Mouse (Mus musculus) layer of hippocampus, adult 8-10 months (tissue): ENCODE results near the gene Fam71e2. TPM values are rescaled to one million over a fixed set of nuclear protein-coding genes. Genes with fewer than 3 reads are reported as not detected.
"Not testable (repeated sequence)": the region's sequence is repeated elsewhere in the genome, so short reads cannot be mapped to it uniquely, and the experiment has no call there.

Experiments
- DNase-seq, 2 experiments: peaks; one replicate each; pipeline ENCODE4 v3.0.0; 2022; ENCODE audit warnings: low spot score in 2 of 2
- total RNA-seq, 4 experiments: library from RNA; stranded (reverse); gene quantifications; 2 replicates each; pipeline ENCODE4 v1.2.4; 2022

Fam71e2 gene
- total RNA-seq = not detected

DNA sequence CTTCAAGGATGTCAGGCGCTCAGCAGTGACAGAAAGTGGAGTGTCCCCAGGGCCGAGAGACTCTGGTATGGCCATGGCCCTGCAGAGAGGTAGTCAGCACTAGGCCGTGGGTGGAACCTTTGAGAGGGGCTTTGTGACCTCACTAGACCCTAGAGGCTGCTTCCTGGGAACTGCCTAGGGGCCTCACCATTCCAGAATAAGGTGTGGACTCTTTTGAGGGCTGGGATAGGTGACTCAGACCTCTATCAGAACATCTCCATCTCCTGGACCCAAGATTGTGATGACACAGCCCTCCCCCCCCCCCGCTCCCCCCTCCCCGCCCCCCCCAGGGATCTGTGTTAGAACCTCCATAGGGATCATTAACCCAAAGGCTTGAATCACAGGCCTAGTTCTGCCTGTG is at the start of gene Fam71e2:
Gene Fam71e2, minus strand, starts transcription at position 101 of the 400 bp plus-strand sequence.
- DNase-seq = no peak

DNA sequence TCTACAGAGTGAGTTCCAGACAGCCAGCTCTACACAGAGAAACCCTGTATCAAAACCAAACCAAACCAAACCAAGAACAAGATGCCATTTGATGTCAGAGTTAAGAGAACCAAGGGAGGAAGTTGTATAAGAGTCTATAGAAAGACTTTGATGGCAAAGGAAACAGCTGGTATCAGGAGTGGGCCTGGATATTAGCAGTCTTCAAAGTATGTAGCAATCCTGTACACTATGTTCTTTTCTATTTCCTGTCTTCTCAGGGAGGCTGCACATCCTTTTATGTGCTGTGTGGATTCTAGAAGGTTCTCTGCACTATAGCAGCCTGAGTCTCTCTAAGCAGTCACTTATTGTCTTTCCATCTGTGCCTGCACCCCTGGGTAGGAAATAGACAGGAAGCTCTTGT is 45.5 kb upstream of the Fam71e2 start:
- DNase-seq = no peak

- no peak for DNase-seq
Observed at GRCm38 (mm10) chr7:4813105-4813791, 42.1 kb upstream of the Fam71e2 start.

DNA sequence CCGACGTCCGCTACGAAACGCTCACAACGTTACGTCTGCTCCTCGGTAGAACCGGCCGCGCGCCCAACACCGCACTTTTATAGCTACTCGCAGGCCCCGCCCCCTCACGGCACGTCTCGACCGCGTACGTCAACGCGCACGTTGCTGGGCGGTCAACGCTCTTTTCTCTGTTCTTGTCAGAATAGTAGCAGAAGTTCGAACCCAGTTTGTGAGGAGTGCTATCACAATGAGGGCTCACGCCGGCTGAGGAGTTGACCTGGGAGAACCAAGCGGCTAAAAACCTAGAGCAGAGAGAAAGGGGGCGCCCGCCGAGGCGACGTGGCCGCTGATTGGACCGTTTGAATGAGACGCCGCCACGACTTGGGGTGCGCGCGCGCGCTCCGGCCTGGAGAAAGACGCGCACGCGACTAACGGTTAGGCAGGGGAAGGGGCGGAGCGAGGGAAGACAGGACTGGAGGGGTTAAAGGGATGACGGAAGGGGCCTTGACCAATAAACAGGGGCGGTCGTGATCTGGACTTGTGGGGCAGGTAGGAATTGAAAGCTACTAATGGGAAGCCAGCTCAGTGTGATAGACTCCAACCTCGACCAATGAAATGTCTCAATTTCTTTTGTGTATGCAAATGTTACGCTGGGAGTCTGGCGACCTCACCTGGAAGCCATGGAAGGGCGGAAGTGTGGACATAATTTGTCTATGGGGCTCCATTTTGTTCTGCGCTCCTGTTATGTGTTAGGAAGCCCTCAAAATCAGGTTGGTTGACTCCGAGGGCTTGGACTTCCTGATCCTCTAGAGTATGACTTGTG is 41.4 kb upstream of the Fam71e2 start, which contains the start of gene Ube2s:
Gene Ube2s, minus strand, starts transcription at position 288 of the 802 bp plus-strand sequence.
- peak; percentile 98 to 99 for DNase-seq

GRCm38 (mm10) chr7:4811842-4812302 is 40.8 kb upstream of the Fam71e2 start:
- peak in 1 of 2 experiments; percentile 49 for DNase-seq

GRCm38 (mm10) chr7:4811131-4811530 is 40.0 kb upstream of the Fam71e2 start:
- not testable (repeated sequence) for DNase-seq

DNA sequence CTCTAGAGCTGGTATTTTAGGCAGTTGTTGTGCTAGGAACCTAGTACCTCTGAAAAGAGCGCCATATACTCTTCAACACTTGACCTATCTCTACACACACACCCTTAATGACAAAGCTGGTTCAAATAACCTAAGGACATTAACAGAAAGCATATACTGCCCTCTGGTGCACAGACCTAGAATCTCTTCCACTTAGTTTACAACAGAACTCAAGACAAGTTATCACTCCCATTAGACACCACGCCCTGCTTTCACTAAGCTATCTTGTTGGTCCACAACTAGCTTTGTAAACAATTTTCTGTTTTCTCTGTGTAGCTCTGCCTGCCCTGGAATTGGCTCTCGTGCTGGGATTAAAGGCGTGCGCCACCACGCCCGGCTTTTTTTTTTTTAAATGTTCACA is 35.6 kb upstream of the Fam71e2 start:
- no peak for DNase-seq

- DNase-seq = no peak
Observed at GRCm38 (mm10) chr7:4802247-4802646, 31.1 kb upstream of the Fam71e2 start.

DNA sequence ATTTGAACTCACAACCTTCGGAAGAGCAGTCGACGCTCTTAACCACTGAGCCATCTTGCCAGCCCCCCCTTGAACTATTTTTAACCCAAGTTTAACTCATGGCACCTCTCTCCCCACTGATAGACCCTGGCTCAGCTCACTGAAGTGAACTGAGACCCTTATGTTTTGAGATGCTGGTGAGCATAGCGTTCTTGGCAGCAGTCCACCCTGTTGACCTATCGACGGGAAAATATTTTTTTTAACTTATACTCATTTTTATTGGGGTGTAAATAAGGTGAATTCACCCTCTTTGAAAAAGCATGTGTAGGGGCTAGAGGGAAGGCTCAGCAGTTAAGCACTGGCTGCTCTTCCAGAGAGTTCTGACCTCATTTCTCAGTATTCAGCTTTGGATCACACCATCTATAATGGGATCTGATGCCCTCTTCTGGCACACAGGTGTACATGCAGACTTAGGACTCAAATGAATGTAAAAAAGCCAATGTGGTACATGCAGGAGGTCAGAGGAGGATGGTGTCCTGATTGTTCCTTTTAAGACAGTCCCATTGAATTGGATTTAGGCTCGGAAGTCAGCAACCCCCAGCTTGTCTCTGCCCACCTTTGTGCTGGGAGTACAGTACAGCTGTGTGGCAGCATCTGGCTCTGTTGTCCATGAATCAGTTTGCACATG is 24.8 kb upstream of the Fam71e2 start:
- DNase-seq = no peak

DNA sequence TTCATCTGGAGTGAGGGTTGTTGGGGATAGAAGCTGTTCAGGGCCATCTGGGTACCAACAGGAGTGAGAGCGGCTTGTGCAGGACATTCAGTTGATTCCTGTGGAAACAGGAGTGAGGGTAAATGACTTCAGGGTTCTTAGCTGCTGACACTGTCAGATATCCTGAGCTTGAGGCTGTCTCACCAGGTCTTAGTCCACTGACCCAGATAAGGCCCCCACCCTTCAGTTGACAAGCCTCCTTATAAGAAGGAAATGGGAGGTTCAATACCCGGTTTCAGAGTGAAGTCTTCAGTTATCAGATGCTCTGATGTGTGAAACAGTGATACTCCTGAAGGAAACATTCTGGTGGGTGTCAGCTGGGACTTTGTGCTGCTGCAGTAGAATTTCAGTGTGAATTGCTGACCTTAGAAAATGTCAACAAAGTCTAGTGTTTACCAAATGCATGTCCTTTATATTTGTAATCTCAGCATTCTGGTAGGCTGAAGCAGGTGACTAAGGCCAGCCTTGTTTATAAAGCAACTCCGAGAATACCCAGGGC is 23.6 kb upstream of the Fam71e2 start:
- no peak for DNase-seq

DNA sequence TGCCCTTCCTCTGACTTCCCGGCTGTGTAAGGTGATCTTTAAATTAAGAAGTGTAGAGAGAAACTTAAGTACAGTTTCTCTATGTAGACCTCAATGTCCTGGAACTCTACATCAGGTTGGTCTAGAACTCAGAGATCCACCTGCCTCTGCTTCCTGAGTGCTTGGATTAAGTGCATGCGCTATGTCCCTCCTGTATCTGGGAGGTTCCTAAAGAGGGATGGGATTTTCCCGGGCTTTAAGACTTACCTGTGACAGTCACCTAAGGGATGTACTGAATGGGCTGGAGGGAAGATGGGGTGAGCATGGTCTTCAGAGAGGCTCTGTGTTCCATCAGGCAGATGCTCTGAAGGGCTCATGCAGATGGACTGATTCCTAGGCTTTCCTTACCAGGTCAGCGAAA is 22.6 kb upstream of the Fam71e2 start:
- DNase-seq = no peak

DNA sequence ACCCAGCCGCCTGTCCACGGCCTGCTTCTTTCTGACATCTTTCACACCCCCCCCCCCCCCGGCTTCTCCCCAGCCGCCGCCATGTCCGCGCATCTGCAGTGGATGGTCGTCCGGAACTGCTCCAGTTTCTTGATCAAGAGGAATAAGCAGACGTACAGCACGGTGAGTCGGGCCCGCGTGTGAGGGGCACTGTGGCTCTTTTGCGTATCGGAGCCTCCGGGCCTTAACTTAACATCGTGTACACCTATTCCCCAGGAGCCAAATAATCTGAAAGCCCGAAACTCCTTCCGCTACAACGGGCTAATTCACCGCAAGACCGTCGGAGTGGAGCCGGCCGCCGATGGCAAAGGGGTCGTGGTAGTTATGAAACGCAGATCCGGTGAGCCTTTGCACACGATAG is 22.1 kb upstream of the Fam71e2 start:
- peak in 1 of 2 experiments; percentile 19 for DNase-seq

GRCm38 (mm10) chr7:4792278-4793212 is 21.4 kb upstream of the Fam71e2 start, which contains the start of gene Rpl28:
TSS of gene Rpl28 (plus strand) at chr7:4792874.
- DNase-seq = peak; percentile 93 to 94

DNA sequence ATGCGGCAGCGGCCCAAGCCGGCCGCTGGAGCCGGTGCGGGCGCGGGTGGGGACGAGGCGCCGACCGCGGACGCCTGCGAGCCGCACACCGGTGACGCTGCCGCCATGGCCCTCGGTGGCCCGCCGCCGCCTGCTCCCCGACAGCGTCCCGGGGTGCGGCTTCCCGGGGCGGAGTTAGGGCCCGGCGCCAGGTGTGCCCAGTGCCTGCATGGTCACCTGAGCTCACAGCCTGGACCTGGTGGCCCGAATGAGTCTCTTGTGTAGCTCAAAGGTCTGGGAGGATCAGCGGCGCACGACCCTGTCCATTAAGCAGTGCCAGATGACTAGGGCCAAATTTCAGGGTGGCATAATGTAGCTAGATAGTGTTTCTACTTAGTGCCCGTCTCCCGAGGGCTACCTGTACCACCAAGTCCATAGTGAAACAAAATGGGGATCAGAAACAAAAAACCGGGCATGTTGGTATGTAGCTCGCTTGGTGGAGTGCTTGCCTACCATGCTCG is 18.4 kb upstream of the Fam71e2 start, which contains the start of gene Tmem238:
Gene Tmem238, minus strand, starts transcription at position 221 of the 500 bp plus-strand sequence.
- no peak for DNase-seq

DNA sequence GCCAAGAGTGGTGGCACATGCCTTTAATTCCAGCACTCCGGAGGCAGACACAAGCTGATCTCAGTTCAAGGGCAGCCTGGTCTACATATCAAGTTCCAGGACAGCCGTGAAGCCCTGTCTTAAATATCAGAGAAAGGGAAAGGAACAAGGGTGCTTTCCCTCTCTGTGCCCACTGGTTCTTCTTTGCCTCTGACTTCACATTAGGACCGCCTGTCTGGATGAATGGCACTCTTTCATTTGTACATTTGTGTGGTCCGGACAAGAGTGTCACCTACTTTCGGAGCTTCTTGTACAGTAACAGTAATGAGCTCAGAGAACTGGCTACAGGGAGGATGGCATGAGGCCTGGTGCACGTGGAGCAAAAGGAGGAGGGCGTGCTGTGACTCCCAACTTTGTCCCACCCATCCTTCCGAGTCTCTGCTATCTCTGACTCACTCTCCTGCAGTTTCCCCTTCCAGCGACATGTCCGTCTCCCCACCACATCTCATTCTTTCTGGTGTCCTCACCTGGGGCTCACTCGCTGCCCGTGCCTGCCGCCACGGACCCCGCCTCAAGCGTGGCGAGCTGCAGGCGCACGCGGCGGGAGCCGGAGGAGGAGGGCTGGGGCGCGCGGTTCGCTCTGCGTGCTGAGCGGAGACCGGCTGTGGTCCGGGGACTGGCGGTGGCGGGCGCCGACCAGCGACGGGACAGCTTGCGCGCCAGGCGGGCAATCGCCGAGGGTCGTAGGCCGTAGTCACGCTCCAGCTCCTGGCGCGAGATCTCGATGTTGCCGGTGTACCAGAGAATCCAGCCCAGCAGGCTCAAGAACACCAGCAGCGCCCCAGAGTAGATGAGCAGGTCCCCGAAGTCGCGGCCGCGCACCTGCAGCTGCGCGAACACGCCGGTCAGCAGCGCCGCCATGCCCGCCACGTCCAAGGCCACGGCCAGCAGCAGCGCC is 17.7 kb upstream of the Fam71e2 start:
- peak in 1 of 2 experiments; percentile 52 for DNase-seq

GRCm38 (mm10) chr7:4783667-4784268 is 12.7 kb upstream of the Fam71e2 start:
- no peak for DNase-seq

DNA sequence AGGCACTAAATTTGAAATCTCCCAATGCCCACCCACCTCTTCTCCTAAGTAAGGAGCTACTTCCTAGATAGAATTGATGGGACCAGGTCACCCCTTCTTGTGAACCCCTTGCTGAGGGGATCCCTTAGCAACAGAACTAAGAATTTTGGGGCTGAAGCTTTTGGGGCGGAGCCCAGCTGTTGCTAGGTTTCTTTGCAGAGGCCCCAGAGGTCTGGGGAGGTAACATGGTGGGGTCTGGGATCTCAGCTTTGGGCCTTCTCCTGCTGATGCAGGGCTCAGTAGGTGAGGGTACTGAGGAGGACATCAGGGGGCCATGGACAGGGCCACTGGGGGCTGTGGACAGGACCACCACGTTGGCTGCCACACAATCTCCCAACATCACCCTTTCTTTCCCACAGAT is 11.7 kb upstream of the Fam71e2 start, which contains the start of the genes Il11 and Tmem190:
Gene Il11, minus strand, starts transcription at position 101 of the 400 bp plus-strand sequence.
Gene Tmem190, plus strand, starts transcription at position 179 of the 400 bp plus-strand sequence.
- no peak for DNase-seq

DNA sequence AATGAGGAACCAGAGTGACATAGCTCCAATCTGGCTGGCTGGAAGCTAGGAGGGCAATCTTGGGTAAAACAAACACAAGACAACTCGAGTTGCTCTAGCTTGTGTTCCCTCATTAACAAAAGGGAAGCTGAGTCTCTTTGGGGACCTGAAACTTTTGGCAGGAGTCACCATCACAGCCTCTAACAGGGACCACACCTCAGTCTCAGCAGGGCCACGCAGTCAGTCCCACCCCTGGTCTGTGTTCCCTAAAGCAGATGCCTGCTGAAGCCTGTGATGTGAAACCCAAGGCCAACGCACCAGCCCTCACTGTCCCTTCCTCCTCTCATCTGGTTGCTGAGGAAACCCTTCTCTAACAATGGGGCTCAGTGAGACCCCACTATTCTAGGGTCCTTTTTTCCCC is 11.0 kb upstream of the Fam71e2 start:
- no peak for DNase-seq
